Mouse (Mus musculus): Measurements from ENCODE around the gene Eif4e3. TPM values are rescaled to one million over a fixed set of nuclear protein-coding genes. Genes with fewer than 3 reads are reported as not detected.

Eif4e3 gene
- polyA plus RNA-seq, 1 experiment from 2014 or later, result 19.3 TPM

GRCm38 (mm10) chr6:99606079-99606478, 60.5 kb downstream of the Eif4e3 start:
- no peaks in the 10 kb centered on the region; the same call in none of the 2 replicates for H3K4me1 ChIP-seq (ENCODE audit: control insufficient read depth, insufficient read depth, low read length)
- no peak overlapping the region for H3K27ac ChIP-seq (replicated peaks; ENCODE audit: low read depth, low read length)
- H3K4me2 ChIP-seq (ENCODE audit: low read depth, low read length), result no peak overlapping the region
- H3K36me3 ChIP-seq (replicated peaks; ENCODE audit: control insufficient read depth, insufficient read depth, low read depth, low read length), result no peaks in the 10 kb centered on the region
- DNase-seq (ENCODE audit: low spot score), result no peak
- no peak overlapping the region for H3K9ac ChIP-seq (replicated peaks; ENCODE audit: low read length)
- no peak overlapping the region for H3K4me3 ChIP-seq (ENCODE audit: low read depth, low read length)
- ATAC-seq (replicated peaks; ENCODE audit: insufficient number of reproducible peaks, low FRiP score, low TSS enrichment, low read depth), result no peak
- 68% methylated on average over 7 of the region's 7 CpGs for WGBS
- H3K9me3 ChIP-seq (replicated peaks; ENCODE audit: control insufficient read depth, low read length), result no peaks in the 10 kb centered on the region
- no peaks in the 10 kb centered on the region for H3K27me3 ChIP-seq (ENCODE audit: control insufficient read depth, insufficient read depth, low read length)

GRCm38 (mm10) chr6:99604758-99605157, 61.8 kb downstream of the Eif4e3 start:
- no peaks in the 10 kb centered on the region for H3K36me3 ChIP-seq (replicated peaks; ENCODE audit: control insufficient read depth, insufficient read depth, low read depth, low read length)
- ATAC-seq (replicated peaks; ENCODE audit: insufficient number of reproducible peaks, low FRiP score, low TSS enrichment, low read depth) (no peak), DNase-seq (ENCODE audit: low spot score) (no peak)
- H3K4me2 ChIP-seq (ENCODE audit: low read depth, low read length), result no peak overlapping the region
- WGBS, result 89% methylated on average over 2 of the region's 2 CpGs
- no peak overlapping the region for H3K4me3 ChIP-seq (ENCODE audit: low read depth, low read length)
- no peak overlapping the region for H3K27ac ChIP-seq (replicated peaks; ENCODE audit: low read depth, low read length)
- H3K4me1 ChIP-seq (ENCODE audit: control insufficient read depth, insufficient read depth, low read length), result no peaks in the 10 kb centered on the region; the same call in 1 of the 2 replicates
- no peak overlapping the region for H3K9ac ChIP-seq (replicated peaks; ENCODE audit: low read length)
- H3K9me3 ChIP-seq (replicated peaks; ENCODE audit: control insufficient read depth, low read length), result no peaks in the 10 kb centered on the region
- H3K27me3 ChIP-seq (ENCODE audit: control insufficient read depth, insufficient read depth, low read length), result no peaks in the 10 kb centered on the region

GRCm38 (mm10) chr6:99602434-99602833, 64.1 kb downstream of the Eif4e3 start:
- DNase-seq (ENCODE audit: low spot score), result no peak
- no peaks in the 10 kb centered on the region for H3K36me3 ChIP-seq (replicated peaks; ENCODE audit: control insufficient read depth, insufficient read depth, low read depth, low read length)
- no peaks in the 10 kb centered on the region for H3K27me3 ChIP-seq (ENCODE audit: control insufficient read depth, insufficient read depth, low read length)
- H3K4me3 ChIP-seq (ENCODE audit: low read depth, low read length), result no peak overlapping the region
- no peak overlapping the region for H3K9ac ChIP-seq (replicated peaks; ENCODE audit: low read length)
- no peaks in the 10 kb centered on the region; the same call in 1 of the 2 replicates for H3K4me1 ChIP-seq (ENCODE audit: control insufficient read depth, insufficient read depth, low read length)
- no peaks in the 10 kb centered on the region for H3K9me3 ChIP-seq (replicated peaks; ENCODE audit: control insufficient read depth, low read length)
- no peak overlapping the region for H3K27ac ChIP-seq (replicated peaks; ENCODE audit: low read depth, low read length)
- no peak for ATAC-seq (replicated peaks; ENCODE audit: insufficient number of reproducible peaks, low FRiP score, low TSS enrichment, low read depth)
- H3K4me2 ChIP-seq (ENCODE audit: low read depth, low read length), result no peak overlapping the region
- 92% methylated on average over 7 of the region's 7 CpGs for WGBS

GRCm38 (mm10) chr6:99600886-99601285, 65.7 kb downstream of the Eif4e3 start:
- WGBS, result 71% methylated on average over 8 of the region's 8 CpGs
- no peak overlapping the region for H3K4me3 ChIP-seq (ENCODE audit: low read depth, low read length)
- no peak overlapping the region for H3K9ac ChIP-seq (replicated peaks; ENCODE audit: low read length)
- H3K4me2 ChIP-seq (ENCODE audit: low read depth, low read length), result no peak overlapping the region
- H3K36me3 ChIP-seq (replicated peaks; ENCODE audit: control insufficient read depth, insufficient read depth, low read depth, low read length), result no peaks in the 10 kb centered on the region
- DNase-seq (ENCODE audit: low spot score) (no peak), ATAC-seq (replicated peaks; ENCODE audit: insufficient number of reproducible peaks, low FRiP score, low TSS enrichment, low read depth) (no peak)
- H3K27ac ChIP-seq (replicated peaks; ENCODE audit: low read depth, low read length), result no peak overlapping the region
- no peaks in the 10 kb centered on the region for H3K27me3 ChIP-seq (ENCODE audit: control insufficient read depth, insufficient read depth, low read length)
- H3K9me3 ChIP-seq (replicated peaks; ENCODE audit: control insufficient read depth, low read length), result no peaks in the 10 kb centered on the region
- H3K4me1 ChIP-seq (ENCODE audit: control insufficient read depth, insufficient read depth, low read length), result no peaks in the 10 kb centered on the region; the same call in 1 of the 2 replicates

- Histone ChIP-seq H3K4me3 (ENCODE audit: low read depth, low read length) (no peak overlapping the region), H3K9me3 (replicated peaks; ENCODE audit: control insufficient read depth, low read length) (no peaks in the 10 kb centered on the region), H3K27me3 (ENCODE audit: control insufficient read depth, insufficient read depth, low read length) (no peaks in the 10 kb centered on the region), H3K4me1 (ENCODE audit: control insufficient read depth, insufficient read depth, low read length) (no peaks in the 10 kb centered on the region; the same call in 1 of the 2 replicates), H3K36me3 (replicated peaks; ENCODE audit: control insufficient read depth, insufficient read depth, low read depth, low read length) (no peaks in the 10 kb centered on the region), H3K9ac (replicated peaks; ENCODE audit: low read length) (no peak overlapping the region), H3K27ac (replicated peaks; ENCODE audit: low read depth, low read length) (no peak overlapping the region), H3K4me2 (ENCODE audit: low read depth, low read length) (no peak overlapping the region)
- DNase-seq (ENCODE audit: low spot score) (peak; percentile 82), ATAC-seq (replicated peaks; ENCODE audit: insufficient number of reproducible peaks, low FRiP score, low TSS enrichment, low read depth) (0 out of 2 replicates have a peak, but pooled peaks have one; percentile 58)
- WGBS, result 41% methylated on average over 10 of the region's 10 CpGs
Observed at GRCm38 (mm10) chr6:99600168-99600793, 66.3 kb downstream of the Eif4e3 start.

- Histone ChIP-seq H3K36me3 (replicated peaks; ENCODE audit: control insufficient read depth, insufficient read depth, low read depth, low read length) (no peaks in the 10 kb centered on the region), H3K4me3 (ENCODE audit: low read depth, low read length) (no peak overlapping the region), H3K4me1 (ENCODE audit: control insufficient read depth, insufficient read depth, low read length) (no peaks in the 10 kb centered on the region; the same call in 1 of the 2 replicates), H3K9me3 (replicated peaks; ENCODE audit: control insufficient read depth, low read length) (no peaks in the 10 kb centered on the region), H3K27me3 (ENCODE audit: control insufficient read depth, insufficient read depth, low read length) (no peaks in the 10 kb centered on the region), H3K27ac (replicated peaks; ENCODE audit: low read depth, low read length) (no peak overlapping the region), H3K4me2 (ENCODE audit: low read depth, low read length) (no peak overlapping the region), H3K9ac (replicated peaks; ENCODE audit: low read length) (no peak overlapping the region)
- DNase-seq (ENCODE audit: low spot score), result no peak
- WGBS, result 28% methylated on average over 8 of the region's 8 CpGs
- no peak for ATAC-seq (replicated peaks; ENCODE audit: insufficient number of reproducible peaks, low FRiP score, low TSS enrichment, low read depth)
Observed at GRCm38 (mm10) chr6:99599651-99600050, 66.9 kb downstream of the Eif4e3 start.

- Histone ChIP-seq H3K9ac (replicated peaks; ENCODE audit: low read length) (no peak overlapping the region; the same call in 1 of the 2 replicates), H3K4me3 (ENCODE audit: low read depth, low read length) (no peak overlapping the region)
- no peak for ATAC-seq (replicated peaks; ENCODE audit: insufficient number of reproducible peaks, low FRiP score, low TSS enrichment, low read depth)
Observed at GRCm38 (mm10) chr6:99599229-99599628, 67.3 kb downstream of the Eif4e3 start.

GRCm38 (mm10) chr6:99577040-99577439, 89.5 kb downstream of the Eif4e3 start:
- Histone ChIP-seq H3K27me3 (ENCODE audit: control insufficient read depth, insufficient read depth, low read length) (no peaks in the 10 kb centered on the region), H3K27ac (replicated peaks; ENCODE audit: low read depth, low read length) (no peak overlapping the region), H3K4me3 (ENCODE audit: low read depth, low read length) (no peak overlapping the region), H3K9ac (replicated peaks; ENCODE audit: low read length) (no peak overlapping the region), H3K36me3 (replicated peaks; ENCODE audit: control insufficient read depth, insufficient read depth, low read depth, low read length) (no peaks in the 10 kb centered on the region), H3K9me3 (replicated peaks; ENCODE audit: control insufficient read depth, low read length) (no peaks in the 10 kb centered on the region), H3K4me1 (ENCODE audit: control insufficient read depth, insufficient read depth, low read length) (no peaks in the 10 kb centered on the region), H3K4me2 (ENCODE audit: low read depth, low read length) (no peak overlapping the region)
- ATAC-seq (replicated peaks; ENCODE audit: insufficient number of reproducible peaks, low FRiP score, low TSS enrichment, low read depth), result no peak
- no peak for DNase-seq (ENCODE audit: low spot score)
- 72% methylated on average over 6 of the region's 6 CpGs for WGBS

More at GRCm38 (mm10) chr6:99599229-99599628, 67.3 kb downstream of the Eif4e3 start:
- WGBS, result 48% methylated on average over 5 of the region's 5 CpGs
- Histone ChIP-seq H3K9me3 (replicated peaks; ENCODE audit: control insufficient read depth, low read length) (no peaks in the 10 kb centered on the region), H3K4me1 (ENCODE audit: control insufficient read depth, insufficient read depth, low read length) (no peaks in the 10 kb centered on the region; the same call in 1 of the 2 replicates), H3K27me3 (ENCODE audit: control insufficient read depth, insufficient read depth, low read length) (no peaks in the 10 kb centered on the region), H3K27ac (replicated peaks; ENCODE audit: low read depth, low read length) (no peak overlapping the region), H3K4me2 (ENCODE audit: low read depth, low read length) (no peak overlapping the region), H3K36me3 (replicated peaks; ENCODE audit: control insufficient read depth, insufficient read depth, low read depth, low read length) (no peaks in the 10 kb centered on the region)
- DNase-seq (ENCODE audit: low spot score), result peak; percentile 12
